8 mouse cellular contexts compared by ENCODE assay signal in genomic region chr2:19909171-19909899, GRCm38 (mm10). TPM values are rescaled to one million over a fixed set of nuclear protein-coding genes. Genes with fewer than 3 reads are reported as not detected.
DNase-seq lines count a peak whose midpoint lies in the region; ATAC-seq and TF ChIP-seq lines count a peak whose summit lies in the region.

Gene Etl4 (plus strand): TSS chr2:19909780.

- intact Hi-C loops in heart, adult 2 months (cut with DNase I): no loop called here

- DNase-seq in CH12.LX (ENCODE audit: extremely low read depth): no peak
- no peak for DNase-seq in adrenal gland, postnatal 4 days (ENCODE audit: low spot score in 2 of 2)
- DNase-seq in embryonic facial prominence, embryonic 14.5 days (ENCODE audit: low spot score): peak; percentile 71
- peak; percentile 2 to 26 for DNase-seq in heart, adult 2 months
- peak; percentile 36 for DNase-seq in kidney, postnatal 14 days
- DNase-seq in liver, embryonic 11.5 days (ENCODE audit: low spot score): peak; percentile 62
- DNase-seq in B cell, adult 2 months: no peak

- TF ChIP-seq CTCF in CH12.LX (conservative IDR thresholded peaks at IDR 0.05 in 1 of 2, IDR thresholded peaks at IDR 0.05 in 1 of 2; ENCODE audit: low read depth in 2 of 2, low read length in 2 of 2): 0 out of 4 replicates have a peak, but pooled peaks of 1 of the 2 experiments have one; percentile 12
- peak; percentile 40 for TF ChIP-seq CTCF in heart, adult 2 months (IDR thresholded peaks at IDR 0.05)

- H3K79me2 ChIP-seq in CH12.LX (replicated peaks; ENCODE audit: control insufficient read depth, extremely low read depth, insufficient read depth, poor library complexity, severe bottlenecking): no peaks in the 10 kb centered on the region
- H3K79me2 ChIP-seq in heart, adult 2 months (replicated peaks; ENCODE audit: control insufficient read depth, insufficient read depth, low read length): no peaks in the 10 kb centered on the region

- no peak within 1 kb of the TSS for H3K9ac ChIP-seq in CH12.LX (ENCODE audit: insufficient read depth, low read depth)
- peak within 1 kb of the TSS; percentile 55 for H3K9ac ChIP-seq in embryonic facial prominence, embryonic 14.5 days (ENCODE audit: low read depth, low read length)
- H3K9ac ChIP-seq in heart, adult 2 months (ENCODE audit: low read depth, low read length): no peak within 1 kb of the TSS
- no peak within 1 kb of the TSS for H3K9ac ChIP-seq in liver, embryonic 11.5 days (ENCODE audit: low read depth, low read length)
- H3K9ac ChIP-seq in neural tube, embryonic 14.5 days (replicated peaks; ENCODE audit: low read depth, low read length): peak within 1 kb of the TSS; percentile 34

- no peak for TF ChIP-seq EP300 in CH12.LX (IDR thresholded peaks at IDR 0.05; ENCODE audit: low read length)
- TF ChIP-seq EP300 in heart, adult 2 months (IDR thresholded peaks at IDR 0.05; ENCODE audit: insufficient read depth, low read depth, low read length): no peak

- no peak within 1 kb of the TSS for H3K4me3 ChIP-seq in CH12.LX (replicated peaks in 1 of 3; ENCODE audit: low read depth in 2 of 3, low read length in 2 of 3, poor library complexity in 1 of 3)
- H3K4me3 ChIP-seq in embryonic facial prominence, embryonic 14.5 days (ENCODE audit: low read depth, low read length): peak within 1 kb of the TSS; percentile 51
- H3K4me3 ChIP-seq in heart, adult 2 months: no peak within 1 kb of the TSS
- peak within 1 kb of the TSS; percentile 42 for H3K4me3 ChIP-seq in liver, embryonic 11.5 days (ENCODE audit: low read depth, low read length)
- peak within 1 kb of the TSS; percentile 55 for H3K4me3 ChIP-seq in neural tube, embryonic 14.5 days (ENCODE audit: low read depth, low read length)

- WGBS in embryonic facial prominence, embryonic 14.5 days: under 1% methylated on average over 37 of the region's 37 CpGs
- WGBS in heart, adult 2 months: 1% methylated on average over 37 of the region's 37 CpGs
- WGBS in liver, embryonic 11.5 days: 1% methylated on average over 37 of the region's 37 CpGs
- whole genome bisulfite sequencing in neural tube, embryonic 14.5 days: under 1% methylated on average over 37 of the region's 37 CpGs

- ATAC-seq in embryonic facial prominence, embryonic 14.5 days (ENCODE audit: low read depth): peak; percentile 92
- ATAC-seq in liver, embryonic 11.5 days (replicated peaks; ENCODE audit: low FRiP score): no peak; the same call in 1 of the 2 replicates
- ATAC-seq in neural tube, embryonic 14.5 days (ENCODE audit: low read depth): peak; percentile 96

- TF ChIP-seq RAD21 in CH12.LX (IDR thresholded peaks at IDR 0.05; ENCODE audit: low read depth, low read length): no peak; the same call in 1 of the 2 replicates

- no peak for TF ChIP-seq POLR2A in CH12.LX (IDR thresholded peaks at IDR 0.05; ENCODE audit: low read depth, low read length)
- no peak for TF ChIP-seq POLR2A in heart, adult 2 months (IDR thresholded peaks at IDR 0.05; ENCODE audit: insufficient read depth, low read depth, low read length)

- in situ Hi-C loops in CH12.LX (cut with MboI; ENCODE audit: low pct_ligation_motif_present, low pct_unique_long_range_greater_than_20kb, low sequenced_read_pairs): no loop called here

- no peak within 1 kb of the TSS for H3K4me2 ChIP-seq in CH12.LX (ENCODE audit: insufficient read depth, low read depth, poor library complexity, severe bottlenecking)
- H3K4me2 ChIP-seq in embryonic facial prominence, embryonic 14.5 days (ENCODE audit: low read depth, low read length): peak within 1 kb of the TSS; percentile 94
- peak within 1 kb of the TSS; percentile 68 for H3K4me2 ChIP-seq in liver, embryonic 11.5 days
- peak within 1 kb of the TSS; percentile 96 for H3K4me2 ChIP-seq in neural tube, embryonic 14.5 days (ENCODE audit: low read depth, low read length)

- no peaks in the 10 kb centered on the region for H3K4me1 ChIP-seq in CH12.LX (ENCODE audit: control insufficient read depth in 1 of 2, insufficient read depth in 2 of 2)
- no peaks in the 10 kb centered on the region for H3K4me1 ChIP-seq in embryonic facial prominence, embryonic 14.5 days (ENCODE audit: control insufficient read depth, insufficient read depth, low read length)
- H3K4me1 ChIP-seq in heart, adult 2 months (ENCODE audit: control insufficient read depth, insufficient read depth, low read length): no peaks in the 10 kb centered on the region
- H3K4me1 ChIP-seq in liver, embryonic 11.5 days (replicated peaks; ENCODE audit: control insufficient read depth, insufficient read depth, low read length): no peaks in the 10 kb centered on the region; the same call in 1 of the 2 replicates
- peaks cover 9% of the 10 kb centered on the region; the same call in 1 of the 2 replicates for H3K4me1 ChIP-seq in neural tube, embryonic 14.5 days (ENCODE audit: control insufficient read depth, insufficient read depth, low read length)

- H3K27me3 ChIP-seq in CH12.LX (replicated peaks): no peaks in the 10 kb centered on the region
- peaks cover 24% of the 10 kb centered on the region for H3K27me3 ChIP-seq in embryonic facial prominence, embryonic 14.5 days (replicated peaks; ENCODE audit: control insufficient read depth, insufficient read depth, low read length)
- peaks cover 5% of the 10 kb centered on the region for H3K27me3 ChIP-seq in heart, adult 2 months (ENCODE audit: control insufficient read depth, insufficient read depth, low read length)
- H3K27me3 ChIP-seq in liver, embryonic 11.5 days (replicated peaks; ENCODE audit: control insufficient read depth, insufficient read depth, low read length): peaks cover 27% of the 10 kb centered on the region
- 0 out of 2 replicates have a peak, but pooled peaks cover 3% of the 10 kb centered on the region for H3K27me3 ChIP-seq in neural tube, embryonic 14.5 days (ENCODE audit: control insufficient read depth, insufficient read depth, low read length)

- H3K9me3 ChIP-seq in CH12.LX (replicated peaks; ENCODE audit: low read length): peaks cover 2% of the 10 kb centered on the region
- no peaks in the 10 kb centered on the region for H3K9me3 ChIP-seq in embryonic facial prominence, embryonic 14.5 days (ENCODE audit: control insufficient read depth, low read length)
- H3K9me3 ChIP-seq in liver, embryonic 11.5 days (ENCODE audit: control insufficient read depth, low read length): no peaks in the 10 kb centered on the region
- no peaks in the 10 kb centered on the region for H3K9me3 ChIP-seq in neural tube, embryonic 14.5 days (ENCODE audit: control insufficient read depth, low read length)

- H3K36me3 ChIP-seq in CH12.LX (replicated peaks in 1 of 2; ENCODE audit: control insufficient read depth in 1 of 2, insufficient read depth in 1 of 2, low read length in 1 of 2): no peaks in the 10 kb centered on the region
- no peaks in the 10 kb centered on the region for H3K36me3 ChIP-seq in embryonic facial prominence, embryonic 14.5 days (ENCODE audit: control insufficient read depth, insufficient read depth, low read length)
- no peaks in the 10 kb centered on the region for H3K36me3 ChIP-seq in heart, adult 2 months (ENCODE audit: control insufficient read depth, insufficient read depth, low read length)
- no peaks in the 10 kb centered on the region for H3K36me3 ChIP-seq in liver, embryonic 11.5 days (ENCODE audit: control insufficient read depth, insufficient read depth, low read length)
- no peaks in the 10 kb centered on the region for H3K36me3 ChIP-seq in neural tube, embryonic 14.5 days (ENCODE audit: control insufficient read depth, insufficient read depth, low read length)

- no peak within 1 kb of the TSS for H3K27ac ChIP-seq in CH12.LX (ENCODE audit: insufficient read depth, low read depth)
- no peak within 1 kb of the TSS for H3K27ac ChIP-seq in embryonic facial prominence, embryonic 14.5 days (replicated peaks; ENCODE audit: low read depth, low read length)
- H3K27ac ChIP-seq in heart, adult 2 months: no peak within 1 kb of the TSS
- no peak within 1 kb of the TSS for H3K27ac ChIP-seq in liver, embryonic 11.5 days (ENCODE audit: low read depth, low read length)
- H3K27ac ChIP-seq in neural tube, embryonic 14.5 days (ENCODE audit: low read depth, low read length): no peak within 1 kb of the TSS

- dilution Hi-C loops in CH12.LX (cut with MboI; ENCODE audit: extremely low pct_ligation_motif_present, extremely low pct_unique_long_range_greater_than_20kb, low sequenced_read_pairs): no loop called here

TF ChIP-seq in CH12.LX, 34 proteins besides CTCF, POLR2A, EP300 and RAD21 (continues in another document):
- TF ChIP-seq POLR2AphosphoS2 (IDR thresholded peaks at IDR 0.05; ENCODE audit: low read depth, low read length) (no peak), CHD2 (IDR thresholded peaks at IDR 0.05; ENCODE audit: low read length) (no peak), NRF1 (IDR thresholded peaks at IDR 0.05; ENCODE audit: low read depth, low read length) (no peak), MEF2A (IDR thresholded peaks at IDR 0.05; ENCODE audit: borderline replicate concordance, low read depth, low read length) (no peak), TCF12 (IDR thresholded peaks at IDR 0.05; ENCODE audit: low read depth, low read length) (no peak), MAZ (IDR thresholded peaks at IDR 0.05; ENCODE audit: low read depth, low read length) (no peak), HCFC1 (IDR thresholded peaks at IDR 0.05; ENCODE audit: low read depth, low read length) (no peak), PAX5 (IDR thresholded peaks at IDR 0.05; ENCODE audit: low read length) (no peak), KAT2A (IDR thresholded peaks at IDR 0.05; ENCODE audit: insufficient replicate concordance, low read length) (no peak), ETS1 (conservative IDR thresholded peaks at IDR 0.05; ENCODE audit: low read depth, low read length) (no peak), USF2 (conservative IDR thresholded peaks at IDR 0.05; ENCODE audit: low read depth, low read length) (no peak), E2F4 (IDR thresholded peaks at IDR 0.05; ENCODE audit: insufficient replicate concordance, low read depth, low read length) (no peak), MAFK (IDR thresholded peaks at IDR 0.05; ENCODE audit: insufficient replicate concordance, low read length) (no peak), MAX (IDR thresholded peaks at IDR 0.05; ENCODE audit: low read length) (no peak), ELF1 (IDR thresholded peaks at IDR 0.05; ENCODE audit: low read depth, low read length) (no peak), SMC3 (IDR thresholded peaks at IDR 0.05; ENCODE audit: low read depth, low read length) (no peak), NELFE (IDR thresholded peaks at IDR 0.05; ENCODE audit: low read depth, low read length) (no peak)

RNA-seq across cellular contexts. Expression of gene Etl4, which starts in this region (rescaled TPM):
- total RNA-seq in CH12.LX (2012; rRNA removed): 9.0 and 11.7 TPM in 2 replicates
- total RNA-seq in CH12.LX (2014; rRNA removed): 6.8 and 7.2 TPM in 2 replicates
- polyA plus RNA-seq in CH12.LX (2012; ENCODE audit: insufficient read length, low read depth): 15.2 and 18.6 TPM in 2 replicates
- 10 to 100 TPM; 68.7 to 98.4 TPM for total RNA-seq in adrenal gland, postnatal 4 days (2021)
- polyA plus RNA-seq in embryonic facial prominence, embryonic 14.5 days (2014; fragmentation: Nextera tagmentation; extraction: Ambion mirVana): 33.9 and 39.2 TPM in 2 replicates
- total RNA-seq in heart, adult 2 months (2021): 10 to 100 TPM; 29.8 to 36.0 TPM
- 40.3 and 44.8 TPM in 2 replicates for polyA plus RNA-seq in heart, adult 2 months (2012; rRNA removed)
- polyA plus RNA-seq in liver, embryonic 11.5 days (2014; fragmentation: Nextera tagmentation; extraction: Ambion mirVana): 17.9 and 18.3 TPM in 2 replicates
- polyA plus RNA-seq in neural tube, embryonic 14.5 days (2014; fragmentation: Nextera tagmentation; extraction: Ambion mirVana): 7.3 and 11.2 TPM in 2 replicates

Comparison
In these comparisons a context has a peak if more than half of its experiments do, and no peak if none do; other contexts are left out.
1. DNase-seq: peak in embryonic facial prominence, embryonic 14.5 days (single experiment), heart, adult 2 months (2 of 2), kidney, postnatal 14 days (single experiment) and liver, embryonic 11.5 days (single experiment); none in CH12.LX (single experiment), adrenal gland, postnatal 4 days (0 of 2) and B cell, adult 2 months (0 of 2).
2. H3K4me3 ChIP-seq: peak in embryonic facial prominence, embryonic 14.5 days (single experiment), liver, embryonic 11.5 days (single experiment) and neural tube, embryonic 14.5 days (single experiment); none in CH12.LX (0 of 3) and heart, adult 2 months (single experiment).
3. H3K9ac ChIP-seq: peak in embryonic facial prominence, embryonic 14.5 days (single experiment) and neural tube, embryonic 14.5 days (single experiment); none in CH12.LX (single experiment), heart, adult 2 months (single experiment) and liver, embryonic 11.5 days (single experiment).